Mouse (Mus musculus) olfactory bulb, adult 2 months (tissue): Measurements from ENCODE around the gene Panx3. TPM values are rescaled to one million over a fixed set of nuclear protein-coding genes. Genes with fewer than 3 reads are reported as not detected.
A peak's percentile ranks its signal among the peaks of the same experiment; 100 is the strongest.

Source experiments
- H3K27ac ChIP-seq: fragments of 200-500 bp; 2 replicates; pipeline ENCODE4 v1.5.1; 2012; ENCODE audit warnings: low read depth, low read length; ENCODE audit not compliant: insufficient read depth
- H3K4me1 ChIP-seq: fragments of 200-500 bp; 2 replicates; pipeline ENCODE4 v1.6.1; 2012; ENCODE audit warnings: low read length; ENCODE audit not compliant: control insufficient read depth, insufficient read depth
- H3K4me3 ChIP-seq: fragments of 200-500 bp; 2 replicates; pipeline ENCODE4 v1.5.1; 2012; ENCODE audit warnings: mild to moderate bottlenecking, low read depth, low read length, moderate library complexity; ENCODE audit not compliant: insufficient read depth
- CTCF ChIP-seq: fragments of 200-500 bp; IDR thresholded peaks from 2 replicates; pipeline ENCODE4 v1.5.1; 2012; ENCODE audit warnings: low read depth, mild to moderate bottlenecking, low read length, moderate library complexity; ENCODE audit not compliant: insufficient read depth
- POLR2A ChIP-seq: fragments of 200-500 bp; IDR thresholded peaks from 2 replicates; pipeline ENCODE4 v1.6.1; 2012; ENCODE audit warnings: mild to moderate bottlenecking, low read depth, low read length, moderate library complexity; ENCODE audit not compliant: insufficient read depth
- WGBS: fragments of 180-500 bp; shearing (Covaris S2); methylation state at CpG from one replicate; pipeline ENCODE4 v1.1.7; 2018; 5-methylcytosine and 5-hydroxymethylcytosine counted together
- polyA plus RNA-seq: library from polyadenylated mRNA; stranded (reverse); fragments of >200 nt; gene quantifications from 2 replicates; pipeline ENCODE4 v1.2.4, GENCODE M21; 2012; ENCODE audit warnings: low replicate concordance; ENCODE audit not compliant: missing spikeins, insufficient read depth, insufficient read length

Panx3 gene
- polyA plus RNA-seq, 1 experiment, result not detected

- Histone ChIP-seq H3K4me3 (peak within 1 kb of the TSS; percentile 76), H3K27ac (peak within 1 kb of the TSS; percentile 91), H3K4me1 (no peaks in the 10 kb centered on the region)
- TF ChIP-seq CTCF (no peak), POLR2A (peak; percentile 25; the same call in 1 of the 2 replicates)
- under 1% methylated on average over 45 of the region's 45 CpGs for WGBS
Measured at GRCm38 (mm10) chr9:37613182-37613910, 55.7 kb downstream of the Panx3 start, which contains the start of gene Spa17. Spa17 (minus strand) TSS chr9:37613722.

Other genes starting within 250 kb of the Panx3 start
- gene Robo3, start 236.0 kb downstream of the Panx3 start, polyA plus RNA-seq, result not detected in 2 replicates
- not detected in 2 replicates for gene Msantd2, start 179.9 kb downstream of the Panx3 start, polyA plus RNA-seq
- not detected in 2 replicates for gene Esam, start 141.2 kb downstream of the Panx3 start, polyA plus RNA-seq
- not detected in 2 replicates for gene Vsig2, start 130.0 kb downstream of the Panx3 start, polyA plus RNA-seq
- gene Nrgn, start 116.3 kb downstream of the Panx3 start, polyA plus RNA-seq, result 523 TPM in 1 of 2 replicates, not detected in the other
- not detected in 2 replicates for gene Siae, start 113.5 kb downstream of the Panx3 start, polyA plus RNA-seq
- gene Spa17, start 55.5 kb downstream of the Panx3 start, polyA plus RNA-seq, result not detected in 2 replicates
- gene Tbrg1, start 11.9 kb downstream of the Panx3 start, polyA plus RNA-seq, result not detected in 2 replicates
- gene Olfr160, start 47.0 kb upstream of the Panx3 start, polyA plus RNA-seq, result not detected in 2 replicates
- gene Olfr874, start 75.9 kb upstream of the Panx3 start, polyA plus RNA-seq, result not detected in 2 replicates
- not detected in 2 replicates for gene Olfr875, start 102.6 kb upstream of the Panx3 start, polyA plus RNA-seq
- not detected in 2 replicates for gene Olfr876, start 133.8 kb upstream of the Panx3 start, polyA plus RNA-seq
- not detected in 2 replicates for gene Olfr877, start 185.0 kb upstream of the Panx3 start, polyA plus RNA-seq
- gene Olfr145, start 227.5 kb upstream of the Panx3 start, polyA plus RNA-seq, result not detected in 2 replicates
- gene Olfr878, start 248.6 kb upstream of the Panx3 start, polyA plus RNA-seq, result not detected in 2 replicates